Mouse (Mus musculus): Measurements from ENCODE around the gene Cdkl4. TPM values are rescaled to one million over a fixed set of nuclear protein-coding genes. Genes with fewer than 3 reads are reported as not detected.
A peak's percentile ranks its signal among the peaks of the same experiment; 100 is the strongest.
"Not testable (repeated sequence)": the region's sequence is repeated elsewhere in the genome, so short reads cannot be mapped to it uniquely, and the experiment has no call there.

The Cdkl4 gene
- total RNA-seq, 2 experiments from 2014 or later, result 16.0 TPM

GRCm38 (mm10) chr17:80563762-80564610 lies 13.6 kb downstream of the Cdkl4 start:
- not testable (repeated sequence) for DNase-seq

- no peak for DNase-seq
Observed at GRCm38 (mm10) chr17:80562792-80563191, 14.8 kb downstream of the Cdkl4 start.

GRCm38 (mm10) chr17:80560669-80561401 lies 16.8 kb downstream of the Cdkl4 start:
- DNase-seq, result peak; percentile 66 to 71

- no peak for DNase-seq
Observed at GRCm38 (mm10) chr17:80559745-80560144, 17.9 kb downstream of the Cdkl4 start.

- DNase-seq, result no peak
Observed at GRCm38 (mm10) chr17:80559050-80559449, 18.6 kb downstream of the Cdkl4 start.

- DNase-seq, result no peak
Observed at GRCm38 (mm10) chr17:80558583-80558982, 19.0 kb downstream of the Cdkl4 start.

GRCm38 (mm10) chr17:80557461-80557860 lies 20.2 kb downstream of the Cdkl4 start:
- DNase-seq, result no peak

GRCm38 (mm10) chr17:80553318-80554270 lies 24.0 kb downstream of the Cdkl4 start:
- peak; percentile 76 to 82 for DNase-seq

GRCm38 (mm10) chr17:80552653-80553052 lies 25.0 kb downstream of the Cdkl4 start:
- DNase-seq, result no peak

GRCm38 (mm10) chr17:80550981-80551380 lies 26.6 kb downstream of the Cdkl4 start:
- no peak for DNase-seq

- no peak for DNase-seq
Observed at GRCm38 (mm10) chr17:80546846-80547245, 30.8 kb downstream of the Cdkl4 start.

- DNase-seq, result no peak
Observed at GRCm38 (mm10) chr17:80546227-80546626, 31.4 kb downstream of the Cdkl4 start.

- no peak for DNase-seq
Observed at GRCm38 (mm10) chr17:80543646-80544045, 34.0 kb downstream of the Cdkl4 start.

GRCm38 (mm10) chr17:80537136-80537535 lies 40.5 kb downstream of the Cdkl4 start:
- DNase-seq, result no peak

- peak; percentile 11 to 17 for DNase-seq
Observed at GRCm38 (mm10) chr17:80535633-80536032, 42.0 kb downstream of the Cdkl4 start.

- not testable (repeated sequence) for DNase-seq
Observed at GRCm38 (mm10) chr17:80531351-80531750, 46.3 kb downstream of the Cdkl4 start.

GRCm38 (mm10) chr17:80523231-80523630 lies 54.4 kb downstream of the Cdkl4 start:
- DNase-seq, result no peak

- no peak for DNase-seq
Observed at GRCm38 (mm10) chr17:80522229-80522556, 55.4 kb downstream of the Cdkl4 start.

- no peak for DNase-seq
Observed at GRCm38 (mm10) chr17:80521521-80522228, 55.9 kb downstream of the Cdkl4 start.

GRCm38 (mm10) chr17:80520537-80520936 lies 57.1 kb downstream of the Cdkl4 start:
- no peak for DNase-seq

- no peak for DNase-seq
Observed at GRCm38 (mm10) chr17:80518811-80519210, 58.8 kb downstream of the Cdkl4 start.

GRCm38 (mm10) chr17:80517244-80517643 lies 60.4 kb downstream of the Cdkl4 start:
- no peak for DNase-seq
